Mouse (Mus musculus) stomach, postnatal 0 days (tissue): ENCODE results near the gene Itfg1. TPM values are rescaled to one million over a fixed set of nuclear protein-coding genes. Genes with fewer than 3 reads are reported as not detected.

Experiments
- ATAC-seq: fragments of 200-750 bp; cut with Nextera tagmentation; 2 replicates; pipeline ENCODE4 v1.8.0; 2017; ENCODE audit not compliant: low FRiP score, low TSS enrichment
- DNase-seq: peaks from one replicate; pipeline ENCODE4 v3.0.0-alpha.2; 2016; ENCODE audit warnings: low spot score
- H3K27ac ChIP-seq: fragments of 300-500 bp; sonication (generic); replicated peaks from 2 replicates; pipeline ENCODE4 v1.5.1; 2014; ENCODE audit warnings: mild to moderate bottlenecking, control low read depth
- H3K27me3 ChIP-seq: fragments of 300-500 bp; sonication (generic); 2 replicates; pipeline ENCODE4 v1.6.1; 2014; ENCODE audit warnings: low read length; ENCODE audit not compliant: control insufficient read depth, insufficient read depth
- H3K36me3 ChIP-seq: fragments of 300-500 bp; sonication (generic); 2 replicates; pipeline ENCODE4 v1.6.1; 2014; ENCODE audit warnings: low read length, mixed read lengths; ENCODE audit not compliant: control insufficient read depth, insufficient read depth
- H3K4me1 ChIP-seq: fragments of 300-500 bp; sonication (generic); replicated peaks from 2 replicates; pipeline ENCODE4 v1.6.1; 2014; ENCODE audit warnings: antibody characterized with exemption; ENCODE audit not compliant: control insufficient read depth, insufficient read depth
- H3K4me2 ChIP-seq: fragments of 300-500 bp; sonication (generic); replicated peaks from 2 replicates; pipeline ENCODE4 v1.6.1; 2014; ENCODE audit warnings: low read depth, mild to moderate bottlenecking, control low read depth, moderate library complexity
- H3K4me3 ChIP-seq: fragments of 300-500 bp; sonication (generic); 2 replicates; pipeline ENCODE4 v1.5.1; 2014; ENCODE audit warnings: low read depth, low read length, control low read depth
- H3K9ac ChIP-seq: fragments of 300-500 bp; sonication (generic); 2 replicates; pipeline ENCODE4 v1.6.1; 2014; ENCODE audit warnings: mild to moderate bottlenecking, low read length, control low read depth, mixed read lengths
- H3K9me3 ChIP-seq: fragments of 300-500 bp; sonication (generic); 2 replicates; pipeline ENCODE4 v1.6.1; 2016; ENCODE audit warnings: low read length; ENCODE audit not compliant: control insufficient read depth
- CTCF ChIP-seq: IDR thresholded peaks from 2 replicates; pipeline ENCODE4 v1.5.1; 2016; ENCODE audit warnings: antibody characterized with exemption, low read depth, mild to moderate bottlenecking, moderate library complexity
- EP300 ChIP-seq: optimal IDR thresholded peaks from 2 replicates; pipeline ENCODE3; 2016; ENCODE audit warnings: antibody characterized with exemption
- WGBS: fragments of 180-500 bp; shearing (Covaris S2); extraction: QIAGEN DNeasy Blood & Tissue Kit; methylation state at CpG from one replicate; pipeline ENCODE4 v1.1.7; 2014; 5-methylcytosine and 5-hydroxymethylcytosine counted together
- polyA plus RNA-seq: library from polyadenylated mRNA; unstranded; fragments of >200 nt; fragmentation: Nextera tagmentation; extraction: Ambion mirVana; gene quantifications from 2 replicates; pipeline ENCODE4 v1.2.1, GENCODE M21; 2015

The Itfg1 gene
- polyA plus RNA-seq, 1 experiment from 2014 or later, result 53.2 TPM

DNA sequence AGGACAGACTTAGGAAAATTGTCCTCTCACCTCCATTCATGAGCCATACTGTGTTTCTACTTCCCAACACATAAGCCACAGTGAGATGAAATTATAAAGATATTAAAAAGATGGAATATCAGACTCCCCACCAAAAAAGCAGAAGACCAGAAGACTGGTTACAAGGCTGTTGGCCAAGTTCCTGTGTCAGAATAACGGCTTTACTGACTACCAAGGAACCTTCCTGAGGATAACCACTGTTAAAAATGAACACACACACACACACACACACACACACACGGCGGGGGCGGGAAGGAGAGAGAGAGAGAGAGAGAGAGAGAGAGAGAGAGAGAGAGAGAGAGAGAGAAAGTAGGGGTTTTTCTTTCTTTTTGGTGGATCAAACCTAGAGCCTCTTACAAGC lies 52.8 kb downstream of the Itfg1 start:
- 97% methylated on average over 3 of the region's 4 CpGs for whole genome bisulfite sequencing

DNA sequence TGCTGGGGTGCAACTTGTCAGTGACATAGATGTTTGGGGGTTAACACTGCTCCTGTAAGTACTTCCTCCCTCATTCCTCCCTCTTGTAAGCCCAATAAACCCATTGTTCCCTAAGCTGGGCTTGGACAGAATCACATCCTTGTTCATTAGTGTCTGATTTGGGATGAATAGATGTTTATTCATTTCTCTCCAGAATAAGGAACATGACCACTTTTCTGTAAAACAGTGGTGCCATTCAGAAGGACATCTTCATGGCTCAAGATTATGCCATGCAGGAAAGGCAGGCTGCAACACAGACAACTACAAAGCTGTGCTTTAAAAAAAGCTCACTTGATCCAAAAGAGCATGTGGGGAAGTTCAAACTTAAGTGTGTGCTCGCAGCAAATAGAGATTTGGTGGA lies 55.2 kb downstream of the Itfg1 start:
- Histone ChIP-seq H3K9me3 (no peaks in the 10 kb centered on the region), H3K27ac (no peak overlapping the region), H3K4me2 (no peak overlapping the region), H3K36me3 (no peaks in the 10 kb centered on the region), H3K27me3 (no peaks in the 10 kb centered on the region), H3K9ac (no peak overlapping the region), H3K4me3 (no peak overlapping the region), H3K4me1 (no peaks in the 10 kb centered on the region)
- 61% methylated on average over 1 of the region's 1 CpGs for WGBS
- ATAC-seq (no peak), DNase-seq (no peak)
- TF ChIP-seq EP300 (no peak), CTCF (no peak)

More for the DNA sequence above, 52.8 kb downstream of the Itfg1 start:
- Histone ChIP-seq H3K4me3 (no peak overlapping the region), H3K4me2 (no peak overlapping the region), H3K9ac (no peak overlapping the region), H3K27me3 (no peaks in the 10 kb centered on the region), H3K4me1 (no peaks in the 10 kb centered on the region), H3K9me3 (no peaks in the 10 kb centered on the region), H3K27ac (no peak overlapping the region), H3K36me3 (no peaks in the 10 kb centered on the region)
- TF ChIP-seq EP300 (no peak), CTCF (no peak)
- no peak for DNase-seq
- ATAC-seq, result no peak

DNA sequence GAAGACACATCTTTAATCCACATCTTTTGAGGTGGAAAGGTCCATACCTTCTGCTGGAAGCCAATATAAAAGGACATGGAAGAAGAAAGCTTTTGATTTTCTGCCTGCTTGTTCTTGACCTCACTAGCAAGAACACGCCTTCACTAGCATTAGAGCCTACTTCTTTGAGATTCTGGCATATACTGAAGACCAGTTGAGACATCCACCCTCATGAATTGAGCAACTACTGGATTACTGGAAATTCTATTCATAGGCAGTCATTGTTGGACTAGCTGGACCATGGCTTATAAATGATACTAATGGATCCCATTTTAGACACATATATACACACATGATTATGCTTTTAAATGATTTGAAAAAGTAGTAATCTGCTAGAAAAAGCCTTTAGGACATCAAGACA lies 56.9 kb downstream of the Itfg1 start:
- Histone ChIP-seq H3K27ac (no peak overlapping the region), H3K36me3 (no peaks in the 10 kb centered on the region)
- WGBS, result 88% methylated on average over 1 of the region's 1 CpGs

DNA sequence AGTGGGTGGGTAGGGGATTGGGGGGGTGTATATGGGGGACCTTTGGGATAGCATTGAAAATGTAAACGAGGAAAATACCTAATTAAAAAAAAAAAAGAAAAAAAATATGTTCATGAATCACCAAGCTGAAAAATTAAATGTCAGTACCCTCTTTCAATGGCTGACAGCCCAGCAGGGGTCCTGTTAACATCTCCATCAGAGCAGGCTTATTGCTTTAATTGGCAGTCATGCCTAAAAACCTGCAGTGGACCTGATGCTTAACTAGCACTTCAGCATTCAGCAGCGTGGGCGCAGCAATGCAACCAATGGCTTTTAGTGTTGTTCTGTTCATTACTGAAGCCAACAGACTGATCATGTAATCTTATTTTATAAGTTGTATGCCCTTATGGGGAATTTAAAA lies 60.6 kb downstream of the Itfg1 start:
- no peak overlapping the region for H3K4me2 ChIP-seq
- H3K27me3 ChIP-seq, result no peaks in the 10 kb centered on the region
- WGBS, result 97% methylated on average over 3 of the region's 3 CpGs
- no peak for DNase-seq
- no peaks in the 10 kb centered on the region for H3K9me3 ChIP-seq
- H3K9ac ChIP-seq, result no peak overlapping the region
- H3K27ac ChIP-seq, result no peak overlapping the region
- ATAC-seq, result no peak
- no peaks in the 10 kb centered on the region for H3K36me3 ChIP-seq
- TF ChIP-seq EP300, result no peak
- no peak for TF ChIP-seq CTCF
- no peaks in the 10 kb centered on the region for H3K4me1 ChIP-seq
- H3K4me3 ChIP-seq, result no peak overlapping the region

More for the DNA sequence above, 56.9 kb downstream of the Itfg1 start:
- H3K27me3 ChIP-seq, result no peaks in the 10 kb centered on the region
- H3K9me3 ChIP-seq, result no peaks in the 10 kb centered on the region
- no peak overlapping the region for H3K9ac ChIP-seq
- DNase-seq (no peak), ATAC-seq (no peak)
- TF ChIP-seq CTCF (no peak), EP300 (no peak)
- H3K4me1 ChIP-seq, result no peaks in the 10 kb centered on the region
- H3K4me3 ChIP-seq, result no peak overlapping the region
- no peak overlapping the region for H3K4me2 ChIP-seq

DNA sequence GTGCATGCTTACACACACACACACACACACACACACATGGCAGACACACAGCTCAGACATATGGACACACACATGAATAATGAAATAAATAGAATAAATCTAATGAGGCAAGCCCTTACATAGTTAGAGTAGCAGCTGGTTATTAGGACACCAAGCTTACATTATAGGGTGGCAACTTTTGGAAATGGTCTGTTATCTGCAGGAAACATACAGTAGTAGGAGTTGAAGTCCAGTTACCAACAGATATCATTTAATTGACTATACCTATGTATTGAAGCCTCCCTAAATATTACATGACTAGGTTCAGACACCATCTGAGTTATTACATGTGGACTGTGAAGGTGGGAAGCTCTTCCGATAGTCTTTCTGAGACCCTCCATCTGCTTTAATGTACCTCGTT lies 95.7 kb downstream of the Itfg1 start:
- no peaks in the 10 kb centered on the region for H3K27me3 ChIP-seq
- no peak overlapping the region for H3K4me3 ChIP-seq
- H3K9me3 ChIP-seq, result no peaks in the 10 kb centered on the region
- WGBS, result 98% methylated on average over 2 of the region's 2 CpGs
- no peak overlapping the region for H3K9ac ChIP-seq
- H3K36me3 ChIP-seq, result no peaks in the 10 kb centered on the region
- ATAC-seq (no peak), DNase-seq (no peak)
- TF ChIP-seq CTCF (no peak), EP300 (no peak)
- H3K4me1 ChIP-seq, result no peaks in the 10 kb centered on the region
- H3K27ac ChIP-seq, result no peak overlapping the region
- H3K4me2 ChIP-seq, result no peak overlapping the region

DNA sequence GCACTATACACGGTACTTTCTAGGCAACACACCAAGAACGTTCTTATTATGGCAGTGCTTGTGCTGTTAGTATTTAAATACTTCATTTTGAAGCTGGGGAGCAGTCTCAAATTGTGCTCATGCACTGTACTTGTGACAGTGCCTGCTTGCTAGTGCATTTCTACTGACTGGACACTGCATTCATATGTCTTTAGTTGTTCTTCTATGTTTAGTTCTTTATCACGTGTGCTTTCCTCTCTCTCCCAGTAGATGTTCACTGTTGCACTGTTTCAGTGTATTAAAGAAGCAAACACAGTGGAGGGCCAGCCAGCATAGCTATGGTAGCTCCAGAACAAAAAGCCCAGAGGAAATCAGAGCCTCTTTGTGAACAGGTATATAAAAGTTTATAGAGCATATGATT lies 110.2 kb downstream of the Itfg1 start:
- TF ChIP-seq EP300, result no peak
- TF ChIP-seq CTCF, result no peak
- Histone ChIP-seq H3K4me2 (no peak overlapping the region), H3K36me3 (no peaks in the 10 kb centered on the region), H3K27ac (no peak overlapping the region), H3K27me3 (no peaks in the 10 kb centered on the region), H3K9ac (no peak overlapping the region), H3K4me1 (no peaks in the 10 kb centered on the region), H3K9me3 (no peaks in the 10 kb centered on the region), H3K4me3 (no peak overlapping the region)
- 78% methylated on average over 3 of the region's 3 CpGs for WGBS
- no peak for DNase-seq
- no peak for ATAC-seq
